Comparison of ENCODE assay signal across 9 mouse cellular contexts in genomic region chr4:3068306-3069223, GRCm38 (mm10).
DNase-seq lines count a peak whose midpoint lies in the region; ATAC-seq and TF ChIP-seq lines count a peak whose summit lies in the region.
"Had no signal": no experiment of that assay in that cellular context is flagged by ENCODE, and none has a peak within 500 bp of the region (broad histone marks: within the 10 kb centered on the region; RNA-seq: fewer than 3 reads in every experiment).

No protein-coding gene starts in this region.

- no peak for TF ChIP-seq CTCF in lung, postnatal 0 days (IDR thresholded peaks at IDR 0.05)

- no peak overlapping the region for H3K9ac ChIP-seq in lung, postnatal 0 days (replicated peaks; ENCODE audit: low read depth)

- peak; percentile 21; the same call in 1 of the 2 replicates for ATAC-seq in lung, postnatal 0 days
- ATAC-seq: Patski had no signal

- no peaks in the 10 kb centered on the region for H3K4me1 ChIP-seq in lung, postnatal 0 days (ENCODE audit: insufficient read depth, low read depth, low read length)

- 82% methylated on average over 6 of the region's 6 CpGs for WGBS in lung, postnatal 0 days

- H3K27ac ChIP-seq in lung, postnatal 0 days (ENCODE audit: low read length) = no peak overlapping the region

- no peak overlapping the region for H3K4me2 ChIP-seq in lung, postnatal 0 days (replicated peaks; ENCODE audit: low read depth, low read length)

- peaks cover 36% of the 10 kb centered on the region for H3K9me3 ChIP-seq in lung, postnatal 0 days (ENCODE audit: low read length)

- H3K27me3 ChIP-seq in lung, postnatal 0 days (replicated peaks; ENCODE audit: insufficient read depth, low read length) = no peaks in the 10 kb centered on the region
- H3K27me3 ChIP-seq: Patski had no signal

- H3K4me3 ChIP-seq in lung, postnatal 0 days (ENCODE audit: low read depth, low read length) = no peak overlapping the region

- H3K36me3 ChIP-seq in lung, postnatal 0 days (ENCODE audit: insufficient read depth, low read length) = no peaks in the 10 kb centered on the region

- TF ChIP-seq EP300 in lung, postnatal 0 days (IDR thresholded peaks at IDR 0.05) = no peak

- peak; percentile 1 for DNase-seq in kidney, adult 18-20 months
- no peak for DNase-seq in kidney, adult 11 months
- peak; percentile 2 for DNase-seq in urinary bladder, postnatal 14 days (ENCODE audit: low spot score)
- no peak for DNase-seq in urinary bladder, postnatal 36 days (ENCODE audit: low spot score in 2 of 2)
- no peak for DNase-seq in lung, postnatal 0 days (ENCODE audit: low spot score)
- DNase-seq in right cerebral cortex, postnatal 14 days = no peak
- no peak for DNase-seq in adipocyte (ENCODE audit: low spot score)
- no peak for DNase-seq in adrenal gland, adult 2 months

Comparison
In these comparisons a context has a peak if more than half of its experiments do, and no peak if none do; other contexts are left out.
1. DNase-seq: peak in kidney, adult 18-20 months (single experiment) and urinary bladder, postnatal 14 days (single experiment); none in kidney, adult 11 months (single experiment), urinary bladder, postnatal 36 days (0 of 2), lung, postnatal 0 days (single experiment), right cerebral cortex, postnatal 14 days (single experiment), adipocyte (single experiment) and adrenal gland, adult 2 months (single experiment).